Mouse (Mus musculus) layer of hippocampus, adult 2 months (tissue): ENCODE data around the gene Fscn2. TPM values are rescaled to one million over a fixed set of nuclear protein-coding genes. Genes with fewer than 3 reads are reported as not detected.
"Not testable (repeated sequence)": the region's sequence is repeated elsewhere in the genome, so short reads cannot be mapped to it uniquely, and the experiment has no call there.

Source experiments
- DNase-seq, 2 experiments: peaks; one replicate each; pipeline ENCODE4 v3.0.0; 2022; ENCODE audit warnings: low spot score in 2 of 2
- H3K27ac ChIP-seq: fragments of 200-600 bp; 2 replicates; pipeline ENCODE4 v1.8.1; 2022
- H3K4me3 ChIP-seq: fragments of 200-600 bp; 2 replicates; pipeline ENCODE4 v1.8.1; 2022; ENCODE audit warnings: mild to moderate bottlenecking
- CTCF ChIP-seq: fragments of 200-600 bp; conservative IDR thresholded peaks from 2 replicates; pipeline ENCODE4 v1.8.1; 2022; ENCODE audit warnings: antibody characterized with exemption, mild to moderate bottlenecking, moderate library complexity
- total RNA-seq, 2 experiments: library from RNA; stranded (reverse); gene quantifications; 2 replicates each; pipeline ENCODE4 v1.2.3; 2021

The Fscn2 gene
- total RNA-seq, 2 experiments from 2014 or later, result 0.69 to 1.1 TPM

- peak overlapping the region; percentile 100 for H3K27ac ChIP-seq
- peak in 1 of 2 experiments; percentile 57 for DNase-seq
- no peak for TF ChIP-seq CTCF
- H3K4me3 ChIP-seq, result peak overlapping the region; percentile 99
Measured at GRCm38 (mm10) chr11:120348684-120349370, 12.5 kb upstream of the Fscn2 start.

GRCm38 (mm10) chr11:120349371-120349985 lies 11.9 kb upstream of the Fscn2 start:
- peak overlapping the region; percentile 99 for H3K4me3 ChIP-seq
- DNase-seq, result peak in 1 of 2 experiments; percentile 25
- H3K27ac ChIP-seq, result peak overlapping the region; percentile 100
- no peak for TF ChIP-seq CTCF

- peak; percentile 67 for DNase-seq
- peak overlapping the region; percentile 99 for H3K4me3 ChIP-seq
- TF ChIP-seq CTCF, result peak; percentile 21
- H3K27ac ChIP-seq, result peak overlapping the region; percentile 100
Measured at GRCm38 (mm10) chr11:120349986-120350702, 11.2 kb upstream of the Fscn2 start.

GRCm38 (mm10) chr11:120350711-120351110 lies 10.6 kb upstream of the Fscn2 start:
- TF ChIP-seq CTCF, result no peak
- Histone ChIP-seq H3K27ac (peak overlapping the region; percentile 100), H3K4me3 (peak overlapping the region; percentile 99)
- DNase-seq, result peak in 1 of 2 experiments; percentile 8

- peak in 1 of 2 experiments; percentile 12 for DNase-seq
- TF ChIP-seq CTCF, result no peak
- Histone ChIP-seq H3K27ac (peak overlapping the region; percentile 100; the same call in 1 of the 2 replicates), H3K4me3 (no peak overlapping the region)
Measured at GRCm38 (mm10) chr11:120351250-120352092, 9.9 kb upstream of the Fscn2 start.

- not testable (repeated sequence) for H3K27ac ChIP-seq, H3K4me3 ChIP-seq
- peak in 1 of 2 experiments; percentile 8 for DNase-seq
Measured at GRCm38 (mm10) chr11:120352093-120352350, 9.3 kb upstream of the Fscn2 start.

- peak overlapping the region; percentile 48; the same call in 1 of the 2 replicates for H3K27ac ChIP-seq
- no peak for TF ChIP-seq CTCF
- no peak overlapping the region for H3K4me3 ChIP-seq
- DNase-seq, result peak in 1 of 2 experiments; percentile 13
Measured at GRCm38 (mm10) chr11:120352571-120353290, 8.6 kb upstream of the Fscn2 start.

- Histone ChIP-seq H3K4me3 (peak overlapping the region; percentile 27; the same call in 1 of the 2 replicates), H3K27ac (no peak overlapping the region)
- DNase-seq, result peak in 1 of 2 experiments; percentile 52
- peak; percentile 82 for TF ChIP-seq CTCF
Measured at GRCm38 (mm10) chr11:120353500-120354303, 7.6 kb upstream of the Fscn2 start.

- no peak for TF ChIP-seq CTCF
- DNase-seq, result peak in 1 of 2 experiments; percentile 6
- no peak overlapping the region for H3K27ac ChIP-seq
- no peak overlapping the region for H3K4me3 ChIP-seq
Measured at GRCm38 (mm10) chr11:120354304-120355276, 6.7 kb upstream of the Fscn2 start.
